Mouse (Mus musculus): ENCODE results near the gene Arpc1b. TPM values are rescaled to one million over a fixed set of nuclear protein-coding genes. Genes with fewer than 3 reads are reported as not detected.
A peak's percentile ranks its signal among the peaks of the same experiment; 100 is the strongest.
"Not testable (repeated sequence)": the region's sequence is repeated elsewhere in the genome, so short reads cannot be mapped to it uniquely, and the experiment has no call there.

The Arpc1b gene
- polyA plus RNA-seq, 1 experiment from 2014 or later: 313 TPM

DNA sequence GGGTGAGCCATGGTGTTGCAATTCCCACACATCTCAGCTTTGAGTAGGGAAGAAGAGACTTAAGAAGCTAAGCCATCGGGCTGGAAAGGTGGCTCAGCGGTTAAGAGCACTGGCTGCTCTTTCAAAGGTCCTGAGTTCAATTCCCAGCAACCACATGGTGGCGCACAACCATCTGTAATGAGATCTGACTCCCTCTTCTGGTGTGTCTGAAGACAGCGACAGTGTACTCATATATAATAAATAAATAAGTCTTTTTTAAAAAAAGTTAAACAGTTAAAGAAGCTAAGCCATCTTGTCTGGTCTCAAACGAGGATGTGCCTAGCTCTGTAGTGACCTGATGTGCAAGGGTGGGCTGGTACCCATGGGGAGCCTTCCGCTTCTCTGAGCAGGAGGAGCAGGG is 19.3 kb downstream of the Arpc1b start:
- H3K36me3 ChIP-seq: peaks cover 88% of the 10 kb centered on the region
- not testable (repeated sequence) for H3K4me3 ChIP-seq (replicated peaks); H3K27me3 ChIP-seq; H3K27ac ChIP-seq; H3K4me1 ChIP-seq; H3K9me3 ChIP-seq (replicated peaks); H3K4me2 ChIP-seq; H3K9ac ChIP-seq; ATAC-seq (replicated peaks; ENCODE audit: low FRiP score)
- WGBS: 90% methylated on average over 6 of the region's 6 CpGs

DNA sequence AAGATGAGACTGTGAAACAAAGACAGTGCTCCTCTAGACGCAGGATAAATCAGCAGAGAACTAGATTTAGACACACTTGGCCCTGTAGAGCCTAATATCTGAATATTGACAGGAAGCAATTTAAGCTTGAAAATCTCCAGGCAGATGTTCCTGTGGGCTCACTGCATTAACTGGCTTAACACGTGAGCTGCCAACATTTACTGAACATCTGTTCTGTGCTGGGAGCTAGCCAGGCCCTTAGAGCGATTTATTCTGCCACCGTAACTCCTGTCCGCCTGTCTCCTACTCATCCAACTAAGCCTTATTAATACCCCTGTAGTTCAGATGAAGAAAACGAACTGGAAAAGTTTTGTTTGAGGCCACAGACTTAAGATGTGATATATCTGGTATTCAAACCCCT is 24.8 kb downstream of the Arpc1b start:
- Histone ChIP-seq H3K4me2 (peak overlapping the region; percentile 83), H3K4me3 (replicated peaks) (peak overlapping the region; percentile 78), H3K27me3 (no peaks in the 10 kb centered on the region), H3K27ac (no peak overlapping the region), H3K9ac (peak overlapping the region; percentile 86), H3K4me1 (peaks cover 31% of the 10 kb centered on the region), H3K36me3 (peaks cover 61% of the 10 kb centered on the region), H3K9me3 (replicated peaks) (no peaks in the 10 kb centered on the region)
- no peak for ATAC-seq (replicated peaks; ENCODE audit: low FRiP score)
- 10% methylated on average over 6 of the region's 6 CpGs for WGBS

DNA sequence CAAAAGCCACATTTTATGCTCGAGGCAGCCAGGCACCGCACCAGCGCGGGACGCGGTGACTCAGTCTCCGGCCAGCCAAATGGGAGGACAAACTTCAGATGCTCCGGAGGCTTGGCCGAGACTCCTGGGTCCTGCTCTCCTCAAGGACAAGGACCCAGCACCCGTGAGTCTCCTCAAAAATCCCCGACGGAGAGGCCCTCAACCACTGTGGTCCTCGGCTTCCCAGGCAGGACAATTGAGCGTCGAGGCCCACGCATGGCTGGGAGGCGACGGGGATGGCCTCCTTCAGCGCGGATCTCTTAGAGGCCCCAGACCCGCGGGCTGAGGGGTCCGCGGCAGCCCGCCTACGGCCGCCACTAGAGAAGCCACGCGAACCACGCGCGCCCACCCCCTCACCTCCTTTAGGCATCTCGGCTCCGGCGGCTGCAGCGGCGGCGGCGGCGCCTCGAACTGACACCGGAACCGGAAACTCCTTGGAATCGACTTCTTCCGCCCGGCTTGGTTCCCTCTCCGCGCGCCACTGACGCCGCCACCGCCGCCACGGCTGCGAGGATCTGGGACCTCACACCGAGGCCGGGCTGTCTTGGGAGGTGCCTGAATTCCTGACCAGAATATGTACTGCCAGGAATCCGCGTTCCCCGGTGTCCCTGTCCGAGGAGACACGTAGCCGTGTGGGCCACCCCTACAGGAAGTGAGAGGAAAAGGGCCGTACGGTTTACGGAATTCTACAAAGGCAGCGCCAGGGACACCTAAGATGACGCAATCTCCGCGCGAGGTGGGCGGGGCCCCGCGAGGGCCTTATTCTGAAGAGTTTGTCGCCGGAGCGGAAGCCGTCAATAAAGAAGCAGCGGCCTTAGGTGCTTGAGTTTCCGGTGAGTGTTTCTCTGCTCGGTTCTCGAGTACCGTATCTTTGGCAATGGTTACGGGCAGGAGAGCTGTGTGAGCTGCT is 25.8 kb downstream of the Arpc1b start, which contains the start of the genes Pdap1 and Bud31:
Gene Pdap1 (minus strand): TSS at position 668 of the 949 bp plus-strand sequence.
Gene Bud31 (plus strand): TSS at position 792 of the 949 bp plus-strand sequence.
- Histone ChIP-seq H3K4me3 (replicated peaks) (peak within 1 kb of the TSS; percentile 78), H3K27me3 (no peaks in the 10 kb centered on the region), H3K9me3 (replicated peaks) (no peaks in the 10 kb centered on the region), H3K4me1 (peaks cover 31% of the 10 kb centered on the region), H3K4me2 (peak within 1 kb of the TSS; percentile 83), H3K27ac (peak within 1 kb of the TSS; percentile 93), H3K36me3 (peaks cover 61% of the 10 kb centered on the region), H3K9ac (peak within 1 kb of the TSS; percentile 86)
- ATAC-seq (replicated peaks; ENCODE audit: low FRiP score): peak; percentile 95
- WGBS: under 1% methylated on average over 81 of the region's 84 CpGs

DNA sequence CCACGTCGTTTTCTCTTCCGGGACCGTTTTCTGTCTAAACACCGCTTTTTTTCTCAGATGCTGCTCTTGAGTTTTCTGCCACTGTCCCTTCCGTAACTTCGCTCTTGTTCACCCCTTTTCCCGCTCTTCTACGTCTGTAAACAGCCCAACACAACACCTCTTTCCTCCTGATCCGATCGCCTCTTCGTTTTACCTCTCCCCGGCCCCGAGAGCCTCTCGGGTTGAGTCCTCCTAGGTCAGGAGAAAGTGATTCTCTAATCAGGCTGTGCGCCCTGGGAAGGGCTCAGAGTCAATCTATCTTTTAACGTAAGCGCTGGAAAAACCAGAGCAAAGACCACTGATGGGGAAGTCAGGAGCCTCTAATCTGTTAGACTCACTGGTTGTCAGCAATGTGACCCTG is 26.6 kb downstream of the Arpc1b start:
- peak overlapping the region; percentile 93 for H3K27ac ChIP-seq

DNA sequence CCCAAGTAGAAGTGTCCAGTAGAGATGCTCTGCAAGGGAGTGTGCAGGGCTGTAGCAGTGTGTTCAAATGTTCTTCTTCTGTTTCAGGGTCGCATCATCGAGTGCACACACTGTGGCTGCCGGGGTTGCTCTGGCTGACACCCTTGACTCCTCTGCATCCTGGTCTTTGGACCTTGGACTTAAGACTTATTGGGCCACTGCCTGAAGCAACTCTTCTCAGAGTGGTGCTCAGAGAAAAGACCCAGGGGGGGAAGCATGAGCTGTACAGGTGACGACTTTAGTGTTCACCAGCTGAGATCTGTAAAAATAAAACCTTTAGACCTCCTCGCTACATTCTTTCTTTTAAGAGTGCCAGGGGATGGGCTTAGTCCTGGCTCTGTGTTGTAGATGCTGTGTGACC is 33.7 kb downstream of the Arpc1b start:
- Histone ChIP-seq H3K4me1 (no peaks in the 10 kb centered on the region), H3K9me3 (replicated peaks) (no peaks in the 10 kb centered on the region)

More for the DNA sequence above, 26.6 kb downstream of the Arpc1b start:
- Histone ChIP-seq H3K4me3 (replicated peaks) (peak overlapping the region; percentile 78), H3K4me1 (peaks cover 31% of the 10 kb centered on the region), H3K36me3 (peaks cover 62% of the 10 kb centered on the region), H3K4me2 (peak overlapping the region; percentile 83), H3K27me3 (no peaks in the 10 kb centered on the region), H3K9me3 (replicated peaks) (no peaks in the 10 kb centered on the region), H3K9ac (peak overlapping the region; percentile 86)
- no peak for ATAC-seq (replicated peaks; ENCODE audit: low FRiP score)
- WGBS: under 1% methylated on average over 18 of the region's 18 CpGs

DNA sequence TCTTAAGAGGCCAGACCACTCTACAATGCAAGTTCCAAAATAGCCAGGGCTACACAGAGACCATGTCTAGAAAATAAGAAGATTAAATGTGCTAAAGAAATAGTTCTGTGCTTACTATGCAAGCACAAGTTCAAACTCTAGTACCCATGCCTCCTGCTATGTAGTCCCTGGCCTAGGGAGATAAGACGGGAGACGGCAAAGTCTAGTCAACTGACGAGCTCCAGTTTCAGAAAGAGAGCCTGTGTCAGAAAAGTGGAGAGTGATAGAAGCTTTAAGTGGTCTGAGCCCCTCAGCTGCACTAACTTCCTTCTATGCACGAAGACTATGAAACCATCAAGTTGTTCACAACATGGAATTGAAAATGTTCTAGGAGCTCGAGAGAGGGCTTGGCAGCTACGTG is 35.3 kb downstream of the Arpc1b start:
- Histone ChIP-seq H3K27me3 (no peaks in the 10 kb centered on the region), H3K4me3 (replicated peaks) (no peak overlapping the region), H3K9ac (no peak overlapping the region), H3K9me3 (replicated peaks) (no peaks in the 10 kb centered on the region), H3K27ac (no peak overlapping the region), H3K4me2 (no peak overlapping the region), H3K4me1 (no peaks in the 10 kb centered on the region), H3K36me3 (peaks cover 99% of the 10 kb centered on the region)
- WGBS: 92% methylated on average over 6 of the region's 6 CpGs
- no peak for ATAC-seq (replicated peaks; ENCODE audit: low FRiP score)

More for the DNA sequence above, 33.7 kb downstream of the Arpc1b start:
- Histone ChIP-seq H3K27ac (no peak overlapping the region), H3K9ac (no peak overlapping the region), H3K36me3 (peaks cover 100% of the 10 kb centered on the region), H3K4me3 (replicated peaks) (no peak overlapping the region), H3K4me2 (no peak overlapping the region), H3K27me3 (no peaks in the 10 kb centered on the region)
- no peak for ATAC-seq (replicated peaks; ENCODE audit: low FRiP score)
- 85% methylated on average over 5 of the region's 5 CpGs for WGBS

DNA sequence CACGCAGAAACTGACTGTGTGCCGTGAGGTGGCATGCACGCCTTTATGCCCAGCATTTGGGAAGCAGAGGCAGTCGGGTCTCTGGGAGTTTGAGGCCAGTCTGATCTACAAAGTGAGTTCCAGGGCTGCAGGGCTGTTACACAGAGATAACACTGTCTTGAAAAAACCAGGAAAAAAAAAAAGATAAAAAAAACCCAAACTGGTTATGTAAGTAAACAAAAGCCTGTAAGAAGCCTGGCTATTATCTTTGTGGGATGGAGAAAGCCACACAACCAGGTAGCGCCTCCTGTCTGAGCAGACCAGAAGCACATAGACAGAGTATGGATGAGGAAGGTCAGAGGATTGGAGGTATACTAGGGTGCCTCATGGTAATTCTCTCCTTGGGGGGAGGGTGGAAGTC is 38.7 kb downstream of the Arpc1b start:
- no peak for ATAC-seq (replicated peaks; ENCODE audit: low FRiP score)
- Histone ChIP-seq H3K27ac (no peak overlapping the region), H3K9me3 (replicated peaks) (no peaks in the 10 kb centered on the region), H3K27me3 (no peaks in the 10 kb centered on the region), H3K4me1 (no peaks in the 10 kb centered on the region), H3K4me2 (no peak overlapping the region), H3K36me3 (peaks cover 93% of the 10 kb centered on the region), H3K4me3 (replicated peaks) (no peak overlapping the region), H3K9ac (no peak overlapping the region)
- WGBS: 92% methylated on average over 5 of the region's 5 CpGs

DNA sequence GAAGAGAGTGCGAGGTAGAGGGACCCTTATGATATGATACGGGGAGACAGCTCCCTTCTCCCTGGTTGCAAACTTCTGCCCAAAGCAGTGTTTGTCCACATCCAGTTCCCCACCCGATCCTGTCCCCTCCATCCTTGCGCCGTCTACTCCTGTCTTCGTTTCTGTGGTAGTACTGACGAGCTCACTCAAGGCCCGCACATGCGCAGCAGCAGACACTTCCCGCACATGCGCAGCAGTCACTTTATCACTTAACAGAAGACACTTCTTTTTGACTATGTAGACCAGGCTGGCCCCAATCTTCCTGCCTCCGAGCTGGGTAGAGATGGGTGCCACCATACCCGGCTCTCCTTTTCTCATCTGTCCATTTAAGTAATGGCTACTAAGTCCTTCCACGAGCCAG is 47.3 kb downstream of the Arpc1b start:
- no peak overlapping the region for H3K4me2 ChIP-seq
- no peak overlapping the region for H3K27ac ChIP-seq
- WGBS: 96% methylated on average over 14 of the region's 14 CpGs
- H3K36me3 ChIP-seq: peaks cover 77% of the 10 kb centered on the region
- no peak for ATAC-seq (replicated peaks; ENCODE audit: low FRiP score)
- H3K9me3 ChIP-seq (replicated peaks): no peaks in the 10 kb centered on the region
- no peak overlapping the region for H3K4me3 ChIP-seq (replicated peaks)
- H3K4me1 ChIP-seq: peaks cover 22% of the 10 kb centered on the region
- H3K27me3 ChIP-seq: no peaks in the 10 kb centered on the region
- no peak overlapping the region for H3K9ac ChIP-seq

DNA sequence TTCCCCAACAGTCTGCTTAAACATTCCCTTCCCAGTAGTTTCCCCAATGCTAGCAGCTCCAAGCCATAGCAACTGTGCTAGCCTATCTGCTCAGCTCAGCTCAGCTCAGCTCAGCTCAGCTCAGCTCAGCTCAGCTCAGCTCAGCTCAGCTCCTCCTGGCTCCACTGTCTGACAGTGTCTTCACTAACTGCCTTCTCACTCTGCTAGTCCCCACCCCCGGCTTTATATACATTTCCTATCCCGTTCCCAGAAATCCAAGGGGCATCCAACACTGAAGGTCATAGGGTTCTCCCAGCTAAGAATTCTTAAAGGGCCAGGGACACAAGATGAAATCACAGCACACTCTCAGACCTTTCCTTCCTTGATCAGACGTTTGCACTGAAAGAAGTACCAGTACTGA is 50.7 kb downstream of the Arpc1b start:
- Histone ChIP-seq H3K27me3 (no peaks in the 10 kb centered on the region), H3K4me1 (peaks cover 37% of the 10 kb centered on the region), H3K4me3 (replicated peaks) (no peak overlapping the region), H3K27ac (no peak overlapping the region; the same call in 1 of the 2 replicates), H3K9ac (no peak overlapping the region), H3K4me2 (peak overlapping the region; percentile 24; the same call in 1 of the 2 replicates), H3K36me3 (peaks cover 49% of the 10 kb centered on the region), H3K9me3 (replicated peaks) (no peaks in the 10 kb centered on the region)
- 51% methylated on average over 3 of the region's 3 CpGs for WGBS
- ATAC-seq (replicated peaks; ENCODE audit: low FRiP score): no peak

DNA sequence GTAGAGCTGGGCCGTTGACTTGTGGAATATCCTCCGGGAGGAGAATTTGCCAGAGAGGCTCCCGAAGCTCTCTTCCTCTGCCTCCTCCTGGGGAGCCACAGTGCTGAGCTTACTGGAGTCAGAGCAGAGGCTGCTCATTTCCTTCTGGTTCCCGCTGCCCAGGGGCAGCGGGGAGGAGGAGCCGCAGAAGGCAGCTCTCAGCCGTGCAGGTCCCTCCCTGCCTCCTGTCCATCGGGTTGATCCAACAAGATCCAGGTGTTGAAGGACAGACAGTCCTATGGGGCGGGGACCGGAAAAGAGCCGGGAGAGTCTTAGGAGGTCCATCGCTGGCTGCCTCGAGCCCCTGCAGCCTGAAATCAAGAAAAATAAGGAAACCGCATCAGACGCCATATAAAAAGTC is 51.2 kb downstream of the Arpc1b start:
- WGBS: 86% methylated on average over 15 of the region's 15 CpGs
- Histone ChIP-seq H3K4me2 (no peak overlapping the region), H3K9ac (no peak overlapping the region), H3K9me3 (replicated peaks) (no peaks in the 10 kb centered on the region), H3K27ac (no peak overlapping the region; the same call in 1 of the 2 replicates), H3K36me3 (peaks cover 48% of the 10 kb centered on the region), H3K27me3 (no peaks in the 10 kb centered on the region), H3K4me1 (peaks cover 37% of the 10 kb centered on the region), H3K4me3 (replicated peaks) (no peak overlapping the region)
- no peak for ATAC-seq (replicated peaks; ENCODE audit: low FRiP score)

DNA sequence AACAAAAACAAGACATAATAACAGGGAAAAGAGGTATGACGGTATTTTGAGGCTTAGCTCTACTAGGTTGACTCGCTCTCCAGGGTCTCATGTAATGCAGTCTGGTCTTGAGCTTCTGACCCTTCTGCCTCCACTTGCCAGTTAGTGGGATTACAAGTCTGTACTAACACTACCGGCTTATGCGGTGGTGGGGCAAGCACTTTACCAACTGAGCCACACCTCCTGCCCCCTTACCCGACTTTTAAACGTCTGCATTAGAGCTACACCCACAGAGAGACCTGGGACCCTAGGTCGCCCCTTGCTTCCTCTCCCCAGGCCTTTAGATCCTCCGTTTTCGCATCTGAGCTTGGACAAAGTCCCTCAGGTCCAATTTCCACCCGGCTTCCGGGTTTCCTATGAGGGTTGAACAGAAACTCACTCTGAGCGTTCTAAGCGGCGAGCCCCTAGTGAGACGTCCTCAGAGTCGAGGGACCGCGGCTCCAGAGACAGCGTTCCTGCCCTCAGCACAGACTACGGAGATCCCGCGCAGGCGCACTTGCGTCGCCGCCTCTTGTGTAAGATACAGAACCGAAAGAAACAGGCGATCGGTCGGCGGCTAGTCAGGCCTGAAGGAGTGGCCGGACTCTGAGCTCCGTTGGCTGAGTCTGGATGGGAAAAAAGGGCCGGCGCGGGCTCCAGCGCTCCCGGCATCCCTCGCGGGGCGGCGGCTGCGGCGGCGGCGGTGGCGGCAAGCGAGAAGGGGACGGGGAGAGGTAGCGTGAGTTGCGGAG is 52.7 kb downstream of the Arpc1b start, which contains the start of the genes Ptcd1 and Cpsf4:
Gene Ptcd1 (minus strand): TSS at position 573 of the 770 bp plus-strand sequence.
Gene Cpsf4 (plus strand): TSS at position 678 of the 770 bp plus-strand sequence.
- Histone ChIP-seq H3K4me2 (peak within 1 kb of the TSS; percentile 85), H3K4me3 (replicated peaks) (peak within 1 kb of the TSS; percentile 98), H3K36me3 (peaks cover 48% of the 10 kb centered on the region), H3K27ac (peak within 1 kb of the TSS; percentile 90), H3K4me1 (peaks cover 37% of the 10 kb centered on the region), H3K9me3 (replicated peaks) (no peaks in the 10 kb centered on the region), H3K27me3 (no peaks in the 10 kb centered on the region), H3K9ac (peak within 1 kb of the TSS; percentile 94)
- ATAC-seq (replicated peaks; ENCODE audit: low FRiP score): peak; percentile 96
- WGBS: under 1% methylated on average over 51 of the region's 51 CpGs

DNA sequence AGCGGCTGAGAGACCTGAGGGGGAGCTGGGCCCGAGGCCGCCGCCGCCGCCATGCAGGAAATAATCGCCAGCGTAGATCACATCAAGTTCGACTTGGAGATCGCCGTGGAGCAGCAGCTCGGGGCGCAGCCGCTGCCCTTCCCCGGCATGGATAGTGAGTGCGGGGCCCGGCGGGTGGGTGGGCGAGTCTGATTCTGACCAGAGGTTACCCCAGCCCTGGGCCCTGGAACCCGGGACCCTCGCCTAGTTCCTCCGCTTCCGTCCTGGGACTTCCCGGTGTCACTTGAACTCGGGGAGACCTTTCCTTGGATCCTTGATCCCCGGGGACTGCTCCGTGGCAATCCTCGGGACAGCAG is 53.3 kb downstream of the Arpc1b start:
- peak overlapping the region; percentile 98 for H3K4me3 ChIP-seq (replicated peaks)
- ATAC-seq (replicated peaks; ENCODE audit: low FRiP score): peak; percentile 65
- peaks cover 48% of the 10 kb centered on the region for H3K36me3 ChIP-seq
- peaks cover 37% of the 10 kb centered on the region for H3K4me1 ChIP-seq
- H3K27me3 ChIP-seq: no peaks in the 10 kb centered on the region
- no peaks in the 10 kb centered on the region for H3K9me3 ChIP-seq (replicated peaks)
- peak overlapping the region; percentile 94 for H3K9ac ChIP-seq
- H3K27ac ChIP-seq: peak overlapping the region; percentile 90
- peak overlapping the region; percentile 85 for H3K4me2 ChIP-seq
- WGBS: under 1% methylated on average over 27 of the region's 28 CpGs
